Mouse (Mus musculus): ENCODE measurements around the gene Rcbtb2. TPM values are rescaled to one million over a fixed set of nuclear protein-coding genes. Genes with fewer than 3 reads are reported as not detected.

The Rcbtb2 gene
- total and polyA plus RNA-seq, 2 experiments from 2014 or later: 47.8 to 57.5 TPM

DNA sequence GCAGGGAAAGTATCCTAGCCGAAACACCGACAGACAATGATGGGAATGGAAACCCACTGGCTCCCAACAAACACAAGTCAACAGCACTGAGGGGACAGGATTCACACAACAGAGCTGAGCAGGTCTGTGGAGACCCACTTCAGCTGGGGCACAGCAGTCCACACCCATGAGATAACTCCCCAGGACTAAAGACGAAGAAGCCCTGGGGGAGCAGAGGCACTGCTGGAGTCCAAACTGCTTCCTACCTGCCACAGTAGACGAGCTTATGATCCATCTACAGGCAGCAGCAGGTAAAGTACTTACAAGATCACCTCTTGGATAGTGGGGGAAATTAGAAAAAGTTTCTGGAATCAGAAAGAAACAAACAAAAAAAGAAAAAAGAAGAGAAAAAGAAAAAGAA, 131.6 kb downstream of the Rcbtb2 start:
- peak overlapping the region; percentile 32 for H3K27ac ChIP-seq (ENCODE audit: low read depth)
- H3K9me3 ChIP-seq (replicated peaks; ENCODE audit: control insufficient read depth, low read length): no peaks in the 10 kb centered on the region
- ATAC-seq (ENCODE audit: insufficient read depth, low read depth) (no peak), DNase-seq (ENCODE audit: low spot score) (no peak)
- no peaks in the 10 kb centered on the region for H3K4me1 ChIP-seq (ENCODE audit: control insufficient read depth, insufficient read depth)
- no peak for TF ChIP-seq EP300 (IDR thresholded peaks at IDR 0.05; ENCODE audit: low read depth)
- no peaks in the 10 kb centered on the region for H3K27me3 ChIP-seq (ENCODE audit: control insufficient read depth, insufficient read depth, low read length)
- 64% methylated on average over 4 of the region's 4 CpGs for WGBS
- no peak overlapping the region for H3K4me2 ChIP-seq (ENCODE audit: low read depth, low read length)
- H3K9ac ChIP-seq (replicated peaks; ENCODE audit: low read depth, low read length): no peak overlapping the region
- H3K4me3 ChIP-seq (ENCODE audit: low read depth, low read length): no peak overlapping the region
- no peaks in the 10 kb centered on the region for H3K36me3 ChIP-seq (replicated peaks; ENCODE audit: control insufficient read depth, insufficient read depth, low read length)

DNA sequence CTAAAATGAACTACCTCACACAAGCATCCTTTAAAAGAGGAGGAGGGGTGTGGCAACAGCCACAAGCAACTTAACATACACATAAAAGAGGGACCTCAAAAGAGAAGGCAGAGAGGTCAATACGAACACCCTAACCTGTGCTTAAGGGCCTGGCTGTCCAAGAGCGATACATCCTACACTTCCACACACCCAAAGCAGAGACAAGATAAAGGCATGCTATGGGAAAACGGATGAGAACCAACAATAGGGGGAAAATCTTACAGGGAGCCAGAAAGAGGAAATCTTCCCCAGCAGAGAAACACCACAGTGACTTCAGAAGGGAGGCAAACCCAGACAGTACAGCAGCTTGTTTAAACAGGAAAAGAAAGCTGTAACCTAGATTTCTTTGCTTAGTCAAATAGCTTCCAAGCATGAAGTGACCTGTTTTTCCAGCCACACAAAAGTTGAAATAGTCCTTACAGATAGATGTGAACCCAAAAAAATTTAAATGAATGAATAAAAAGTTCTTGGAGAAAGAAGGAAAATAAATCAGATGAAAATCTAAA, 132.7 kb downstream of the Rcbtb2 start:
- no peak for DNase-seq (ENCODE audit: low spot score)
- Histone ChIP-seq H3K9me3 (replicated peaks; ENCODE audit: control insufficient read depth, low read length) (no peaks in the 10 kb centered on the region), H3K4me2 (ENCODE audit: low read depth, low read length) (no peak overlapping the region), H3K4me1 (ENCODE audit: control insufficient read depth, insufficient read depth) (no peaks in the 10 kb centered on the region), H3K27ac (ENCODE audit: low read depth) (peak overlapping the region; percentile 51; the same call in 1 of the 2 replicates), H3K9ac (replicated peaks; ENCODE audit: low read depth, low read length) (no peak overlapping the region), H3K27me3 (ENCODE audit: control insufficient read depth, insufficient read depth, low read length) (no peaks in the 10 kb centered on the region), H3K4me3 (ENCODE audit: low read depth, low read length) (no peak overlapping the region), H3K36me3 (replicated peaks; ENCODE audit: control insufficient read depth, insufficient read depth, low read length) (no peaks in the 10 kb centered on the region)
- WGBS: 51% methylated on average over 3 of the region's 3 CpGs
- TF ChIP-seq EP300 (IDR thresholded peaks at IDR 0.05; ENCODE audit: low read depth): no peak
- TF ChIP-seq CTCF (IDR thresholded peaks at IDR 0.05; ENCODE audit: low read depth): no peak
- no peak for ATAC-seq (ENCODE audit: insufficient read depth, low read depth)

DNA sequence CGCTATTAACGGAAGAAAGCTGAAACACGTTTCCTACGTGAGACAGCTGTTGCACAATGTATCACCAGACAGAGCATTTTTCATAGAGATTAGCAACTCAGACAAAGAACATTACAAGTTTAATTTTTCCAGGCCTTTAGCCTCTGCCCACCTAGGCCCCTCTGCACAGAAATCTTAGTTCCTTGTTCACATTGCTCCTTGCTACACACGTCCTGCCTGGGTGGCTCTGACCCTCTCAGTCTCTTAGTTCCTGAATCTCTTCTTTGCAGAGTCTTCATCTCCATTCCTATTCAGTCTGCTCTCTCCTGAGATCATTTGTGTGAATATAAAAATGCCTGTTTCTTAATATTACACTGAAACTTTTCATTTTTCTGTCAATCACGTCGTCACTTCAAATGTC, 134.5 kb downstream of the Rcbtb2 start:
- Histone ChIP-seq H3K4me1 (ENCODE audit: control insufficient read depth, insufficient read depth) (no peaks in the 10 kb centered on the region), H3K27ac (ENCODE audit: low read depth) (no peak overlapping the region), H3K27me3 (ENCODE audit: control insufficient read depth, insufficient read depth, low read length) (no peaks in the 10 kb centered on the region), H3K9me3 (replicated peaks; ENCODE audit: control insufficient read depth, low read length) (no peaks in the 10 kb centered on the region), H3K4me2 (ENCODE audit: low read depth, low read length) (no peak overlapping the region), H3K4me3 (ENCODE audit: low read depth, low read length) (no peak overlapping the region), H3K9ac (replicated peaks; ENCODE audit: low read depth, low read length) (no peak overlapping the region), H3K36me3 (replicated peaks; ENCODE audit: control insufficient read depth, insufficient read depth, low read length) (peaks cover 8% of the 10 kb centered on the region)
- ATAC-seq (ENCODE audit: insufficient read depth, low read depth) (no peak), DNase-seq (ENCODE audit: low spot score) (no peak)
- TF ChIP-seq EP300 (IDR thresholded peaks at IDR 0.05; ENCODE audit: low read depth) (no peak), CTCF (IDR thresholded peaks at IDR 0.05; ENCODE audit: low read depth) (no peak)
- WGBS: 66% methylated on average over 7 of the region's 7 CpGs

MicroRNAs encoded within 50 kb of the gene (microRNA counts, 519-probe panel; counts per million panel counts)
- microRNA mmu-miR-687: not detected

Small RNAs within 50 kb of the gene (microRNA-seq; reads per million reads assigned to microRNA genes)
- gene Mir687: not detected

Other genes starting within 250 kb of the Rcbtb2 start
- not detected in 2 replicates for gene Cysltr2, start 73.9 kb upstream of the Rcbtb2 start, total RNA-seq (2014; rRNA removed; ENCODE audit: low replicate concordance)
- not detected in 2 replicates for gene Cysltr2, start 73.9 kb upstream of the Rcbtb2 start, polyA plus RNA-seq (2015; fragmentation: Nextera tagmentation; extraction: Ambion mirVana)
- 6.6 and 7.0 TPM in 2 replicates for gene Lpar6, start 114.9 kb downstream of the Rcbtb2 start, total RNA-seq (2014; rRNA removed; ENCODE audit: low replicate concordance)
- gene Lpar6, start 114.9 kb downstream of the Rcbtb2 start, polyA plus RNA-seq (2015; fragmentation: Nextera tagmentation; extraction: Ambion mirVana): 7.2 and 7.8 TPM in 2 replicates
- gene Rb1, start 202.8 kb downstream of the Rcbtb2 start, total RNA-seq (2014; rRNA removed; ENCODE audit: low replicate concordance): 7.7 and 12.3 TPM in 2 replicates
- 9.1 and 10.5 TPM in 2 replicates for gene Rb1, start 202.8 kb downstream of the Rcbtb2 start, polyA plus RNA-seq (2015; fragmentation: Nextera tagmentation; extraction: Ambion mirVana)

Data from heart, postnatal 0 days (tissue).